Mouse (Mus musculus): ENCODE data around the gene Snx25. TPM values are rescaled to one million over a fixed set of nuclear protein-coding genes. Genes with fewer than 3 reads are reported as not detected.

The Snx25 gene
- total and polyA plus RNA-seq, 2 experiments from 2014 or later = 7.7 to 44.7 TPM

GRCm38 (mm10) chr8:46146173-46146572 is 5.8 kb downstream of the Snx25 start:
- Histone ChIP-seq H3K27ac (ENCODE audit: low read depth, low read length) (no peak overlapping the region), H3K4me3 (ENCODE audit: low read depth, low read length) (no peak overlapping the region), H3K4me2 (ENCODE audit: low read depth) (no peak overlapping the region), H3K4me1 (ENCODE audit: insufficient read depth) (0 out of 2 replicates have a peak, but pooled peaks cover 11% of the 10 kb centered on the region), H3K9ac (no peak overlapping the region), H3K9me3 (ENCODE audit: low read length) (no peaks in the 10 kb centered on the region), H3K36me3 (ENCODE audit: insufficient read depth) (no peaks in the 10 kb centered on the region), H3K27me3 (ENCODE audit: insufficient read depth, low read length) (no peaks in the 10 kb centered on the region)
- TF ChIP-seq CTCF (IDR thresholded peaks at IDR 0.05; ENCODE audit: low read depth) = no peak
- DNase-seq (no peak), ATAC-seq (peak; percentile 66)
- 32% methylated on average over 3 of the region's 3 CpGs for WGBS

- TF ChIP-seq CTCF (IDR thresholded peaks at IDR 0.05; ENCODE audit: low read depth) = no peak
- Histone ChIP-seq H3K4me2 (ENCODE audit: low read depth) (no peak overlapping the region), H3K27me3 (ENCODE audit: insufficient read depth, low read length) (no peaks in the 10 kb centered on the region), H3K4me3 (ENCODE audit: low read depth, low read length) (no peak overlapping the region), H3K27ac (ENCODE audit: low read depth, low read length) (no peak overlapping the region), H3K36me3 (ENCODE audit: insufficient read depth) (no peaks in the 10 kb centered on the region), H3K9me3 (ENCODE audit: low read length) (no peaks in the 10 kb centered on the region), H3K9ac (no peak overlapping the region), H3K4me1 (ENCODE audit: insufficient read depth) (no peaks in the 10 kb centered on the region)
- DNase-seq (no peak), ATAC-seq (no peak)
- WGBS = 42% methylated on average over 1 of the region's 1 CpGs
These were observed 8.0 kb downstream of the Snx25 start for GRCm38 (mm10) chr8:46143924-46144323.

- H3K36me3 ChIP-seq (ENCODE audit: insufficient read depth) = no peaks in the 10 kb centered on the region
- H3K4me1 ChIP-seq (ENCODE audit: insufficient read depth) = no peaks in the 10 kb centered on the region
- DNase-seq = no peak
- no peak overlapping the region for H3K4me2 ChIP-seq (ENCODE audit: low read depth)
- H3K27me3 ChIP-seq (ENCODE audit: insufficient read depth, low read length) = no peaks in the 10 kb centered on the region
- H3K9ac ChIP-seq = no peak overlapping the region
- TF ChIP-seq CTCF (IDR thresholded peaks at IDR 0.05; ENCODE audit: low read depth) = no peak
- no peak for ATAC-seq
- H3K27ac ChIP-seq (ENCODE audit: low read depth, low read length) = no peak overlapping the region
- WGBS = 72% methylated on average over 5 of the region's 5 CpGs
- no peaks in the 10 kb centered on the region for H3K9me3 ChIP-seq (ENCODE audit: low read length)
- no peak overlapping the region for H3K4me3 ChIP-seq (ENCODE audit: low read depth, low read length)
These were observed 8.5 kb downstream of the Snx25 start for GRCm38 (mm10) chr8:46143470-46143869.

DNA sequence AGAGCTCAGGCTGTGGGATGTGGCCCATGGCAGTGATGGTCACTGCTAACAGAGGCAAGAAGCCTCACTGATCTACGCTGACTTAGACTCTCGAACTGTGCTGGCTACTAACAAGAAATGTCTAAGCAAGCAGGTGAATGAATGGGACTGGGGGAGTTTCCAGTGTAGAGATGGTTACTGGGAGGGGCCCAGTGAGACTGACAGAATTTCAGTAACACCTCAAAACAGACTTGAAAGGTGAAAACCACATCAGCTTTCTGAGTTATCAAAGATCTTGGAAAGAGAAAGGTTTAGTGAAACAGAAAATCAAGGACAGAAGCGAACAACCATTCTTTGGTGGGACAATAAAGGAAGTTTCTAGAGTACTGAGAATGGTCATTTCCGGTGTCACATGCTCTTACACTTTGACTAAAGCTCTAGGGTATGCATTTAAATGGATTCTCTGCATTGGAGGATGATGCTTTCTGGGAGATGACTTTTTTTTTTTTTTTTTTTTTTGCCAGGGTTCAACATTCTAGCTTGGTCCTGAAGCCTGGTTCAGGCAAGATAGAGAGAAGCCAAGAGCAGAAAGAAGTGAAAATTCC is 9.4 kb downstream of the Snx25 start:
- 93% methylated on average over 4 of the region's 4 CpGs for WGBS
- H3K4me1 ChIP-seq (ENCODE audit: insufficient read depth) = no peaks in the 10 kb centered on the region
- no peak for ATAC-seq
- no peak for TF ChIP-seq CTCF (IDR thresholded peaks at IDR 0.05; ENCODE audit: low read depth)
- H3K9me3 ChIP-seq (ENCODE audit: low read length) = no peaks in the 10 kb centered on the region
- H3K36me3 ChIP-seq (ENCODE audit: insufficient read depth) = no peaks in the 10 kb centered on the region
- H3K4me3 ChIP-seq (ENCODE audit: low read depth, low read length) = no peak overlapping the region
- DNase-seq = no peak
- no peak overlapping the region for H3K9ac ChIP-seq
- H3K4me2 ChIP-seq (ENCODE audit: low read depth) = no peak overlapping the region
- no peak overlapping the region for H3K27ac ChIP-seq (ENCODE audit: low read depth, low read length)
- no peaks in the 10 kb centered on the region for H3K27me3 ChIP-seq (ENCODE audit: insufficient read depth, low read length)

- Histone ChIP-seq H3K4me1 (ENCODE audit: insufficient read depth) (no peaks in the 10 kb centered on the region), H3K27me3 (ENCODE audit: insufficient read depth, low read length) (no peaks in the 10 kb centered on the region), H3K4me2 (ENCODE audit: low read depth) (no peak overlapping the region), H3K9me3 (ENCODE audit: low read length) (no peaks in the 10 kb centered on the region), H3K27ac (ENCODE audit: low read depth, low read length) (no peak overlapping the region), H3K9ac (no peak overlapping the region), H3K4me3 (ENCODE audit: low read depth, low read length) (no peak overlapping the region), H3K36me3 (ENCODE audit: insufficient read depth) (no peaks in the 10 kb centered on the region)
- DNase-seq (no peak), ATAC-seq (no peak)
- 94% methylated on average over 3 of the region's 3 CpGs for WGBS
- TF ChIP-seq CTCF (IDR thresholded peaks at IDR 0.05; ENCODE audit: low read depth) = no peak
These were observed 10.3 kb downstream of the Snx25 start for GRCm38 (mm10) chr8:46141688-46142087.

DNA sequence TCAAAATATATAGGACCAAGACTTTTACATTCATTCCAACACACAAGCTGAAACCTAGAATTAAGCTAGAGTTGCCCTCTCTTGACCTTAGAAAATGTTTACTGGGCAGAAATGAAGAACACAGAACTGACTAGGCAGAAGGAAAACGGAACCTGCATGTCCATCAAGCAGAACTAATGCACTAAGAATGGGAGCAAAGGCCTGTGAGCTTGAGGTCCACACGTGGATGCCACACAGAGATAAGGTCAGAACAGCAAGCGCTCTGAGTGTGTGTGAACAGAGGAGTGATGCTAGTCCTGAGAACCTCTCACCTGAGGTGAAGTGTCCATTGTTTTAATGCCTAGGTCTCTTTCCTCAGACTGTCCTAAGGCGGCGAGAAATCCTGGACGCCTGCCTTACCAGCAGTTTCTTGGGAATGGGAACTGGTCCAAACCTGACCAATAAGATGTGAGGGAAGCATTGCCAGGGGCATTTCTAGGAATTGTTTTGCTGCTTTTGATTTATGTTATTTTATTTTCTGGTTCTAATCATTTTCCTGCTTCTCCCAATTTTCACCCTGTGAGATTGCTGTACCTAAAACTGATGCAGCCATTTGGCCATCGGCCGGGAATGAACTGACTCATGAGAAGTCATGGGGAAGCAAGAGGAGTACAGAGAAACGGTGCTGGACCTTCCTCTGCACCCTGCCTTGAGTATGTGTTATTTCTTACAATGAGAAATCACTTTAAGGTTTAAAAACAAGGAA is 11.4 kb downstream of the Snx25 start:
- H3K9ac ChIP-seq = no peak overlapping the region
- no peaks in the 10 kb centered on the region for H3K36me3 ChIP-seq (ENCODE audit: insufficient read depth)
- ATAC-seq = no peak
- H3K4me1 ChIP-seq (ENCODE audit: insufficient read depth) = no peaks in the 10 kb centered on the region
- H3K27ac ChIP-seq (ENCODE audit: low read depth, low read length) = no peak overlapping the region
- H3K27me3 ChIP-seq (ENCODE audit: insufficient read depth, low read length) = no peaks in the 10 kb centered on the region
- H3K4me2 ChIP-seq (ENCODE audit: low read depth) = no peak overlapping the region
- H3K4me3 ChIP-seq (ENCODE audit: low read depth, low read length) = no peak overlapping the region
- no peak for DNase-seq
- H3K9me3 ChIP-seq (ENCODE audit: low read length) = no peaks in the 10 kb centered on the region
- no peak for TF ChIP-seq CTCF (IDR thresholded peaks at IDR 0.05; ENCODE audit: low read depth)
- 73% methylated on average over 9 of the region's 9 CpGs for WGBS

DNA sequence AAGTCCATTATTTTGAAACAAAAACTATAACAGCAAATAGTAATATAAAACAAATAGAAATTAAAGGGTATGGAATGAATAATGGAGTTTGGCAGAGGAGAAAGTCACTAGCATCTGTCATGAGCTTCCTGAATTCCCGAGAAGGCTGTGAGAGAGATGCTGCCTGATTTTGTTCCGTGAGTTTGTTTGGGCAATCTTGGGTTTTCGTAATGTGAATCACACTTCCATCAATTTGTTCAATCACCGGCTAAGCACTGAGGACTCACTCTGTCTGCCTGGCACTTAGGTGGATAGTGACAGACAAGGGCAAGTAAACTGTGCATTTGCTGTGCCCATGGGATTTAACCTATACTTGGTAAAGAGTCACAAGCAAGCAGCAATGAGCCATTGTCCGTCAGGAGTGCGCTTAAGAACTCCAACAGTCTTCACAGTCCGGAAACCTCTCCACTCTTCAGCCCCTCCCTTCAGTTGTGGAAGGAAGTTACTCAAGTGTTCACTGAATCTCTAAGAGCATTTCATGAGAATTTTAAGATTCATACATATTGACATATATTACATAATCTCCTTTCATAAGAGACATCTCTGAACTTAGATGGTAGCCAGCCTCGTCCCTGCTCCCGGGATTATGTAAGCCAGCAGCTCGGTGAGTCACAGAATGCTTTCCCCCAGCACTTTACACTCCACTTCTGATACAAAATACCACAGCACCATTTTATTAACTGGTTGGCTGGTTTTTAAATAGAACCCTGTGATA is 13.9 kb downstream of the Snx25 start:
- Histone ChIP-seq H3K27ac (ENCODE audit: low read depth, low read length) (no peak overlapping the region), H3K4me1 (ENCODE audit: insufficient read depth) (no peaks in the 10 kb centered on the region), H3K4me3 (ENCODE audit: low read depth, low read length) (no peak overlapping the region), H3K27me3 (ENCODE audit: insufficient read depth, low read length) (no peaks in the 10 kb centered on the region), H3K36me3 (ENCODE audit: insufficient read depth) (no peaks in the 10 kb centered on the region), H3K9ac (no peak overlapping the region), H3K4me2 (ENCODE audit: low read depth) (no peak overlapping the region), H3K9me3 (ENCODE audit: low read length) (no peaks in the 10 kb centered on the region)
- TF ChIP-seq CTCF (IDR thresholded peaks at IDR 0.05; ENCODE audit: low read depth) = no peak
- WGBS = 81% methylated on average over 10 of the region's 10 CpGs
- ATAC-seq = no peak
- DNase-seq = no peak
